Mouse (Mus musculus) left cerebral cortex, postnatal 14 days (tissue): ENCODE measurements around the gene Ccdc77. TPM values are rescaled to one million over a fixed set of nuclear protein-coding genes. Genes with fewer than 3 reads are reported as not detected.

Experiments
- total RNA-seq, 2 experiments: library from RNA; stranded (reverse); gene quantifications; 2 replicates each; pipeline ENCODE4 v1.2.3; 2021

Gene Ccdc77
- total RNA-seq, 2 experiments from 2014 or later = 5.9 to 7.8 TPM

Other genes starting within 250 kb of the Ccdc77 start
- gene D330020A13Rik, start 70.0 kb downstream of the Ccdc77 start, total RNA-seq = not detected
- under 1 TPM; 0.40 TPM for gene B4galnt3, start 69.8 kb downstream of the Ccdc77 start, total RNA-seq
- 10 to 100 TPM; 37.0 to 37.8 TPM for gene Kdm5a, start 250 bp downstream of the Ccdc77 start, total RNA-seq
- gene Il17ra, start 98.9 kb upstream of the Ccdc77 start, total RNA-seq = 1 to 10 TPM; 7.4 to 9.1 TPM
- 10 to 100 TPM; 71.2 to 75.7 TPM for gene Tmem121b, start 129.4 kb upstream of the Ccdc77 start, total RNA-seq
- 10 to 100 TPM; 34.4 to 34.9 TPM for gene Hdhd5, start 166.9 kb upstream of the Ccdc77 start, total RNA-seq